Mouse (Mus musculus) cortical plate, adult 2 months (tissue): ENCODE results near the gene Phospho1.

Experiments
- CTCF ChIP-seq: fragments of 200-500 bp; IDR thresholded peaks from 2 replicates; pipeline ENCODE4 v1.5.1; 2011; ENCODE audit warnings: mild to moderate bottlenecking, control low read depth, low read length; ENCODE audit not compliant: insufficient read depth; ENCODE audit errors: extremely low read depth
- POLR2A ChIP-seq: fragments of 200-500 bp; IDR thresholded peaks from 2 replicates; pipeline ENCODE4 v1.6.1; 2011; ENCODE audit warnings: mild to moderate bottlenecking, low read length, control low read depth; ENCODE audit not compliant: insufficient read depth; ENCODE audit errors: extremely low read depth

DNA sequence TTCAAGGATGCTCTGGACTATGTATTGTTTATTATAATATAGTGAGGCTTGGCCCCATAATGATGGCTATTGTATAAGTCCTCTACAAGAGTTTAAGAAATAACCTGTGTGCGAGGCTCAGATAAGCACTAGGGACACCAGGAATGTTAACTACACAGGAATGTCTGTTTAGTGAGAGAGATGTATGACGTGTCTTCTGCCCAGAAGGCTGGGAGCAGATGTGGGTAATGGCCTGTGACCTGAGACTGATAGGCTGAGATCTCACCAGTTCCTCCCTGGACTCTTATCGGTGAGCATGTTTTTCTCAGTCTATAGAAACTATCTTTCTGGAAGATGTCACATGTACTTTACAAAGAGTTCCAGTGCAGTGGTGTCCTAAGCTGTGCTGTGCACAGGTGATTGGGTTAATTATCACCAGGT is 35.8 kb downstream of the Phospho1 start:
- no peak for TF ChIP-seq CTCF
- no peak for TF ChIP-seq POLR2A
